Mouse (Mus musculus) adrenal gland, postnatal 10 days (tissue): ENCODE data around the gene Ogdhl. TPM values are rescaled to one million over a fixed set of nuclear protein-coding genes. Genes with fewer than 3 reads are reported as not detected.

Source experiments
- DNase-seq: peaks from one replicate; pipeline ENCODE4 v3.0.0; 2021; ENCODE audit warnings: mixed read lengths
- total RNA-seq, 2 experiments: library from RNA; stranded (reverse); gene quantifications; 2 replicates each; pipeline ENCODE4 v1.2.3; 2021

Ogdhl gene
- total RNA-seq, 2 experiments from 2014 or later: 6.2 to 8.1 TPM

GRCm38 (mm10) chr14:32379395-32380098, 57.7 kb downstream of the Ogdhl start:
- DNase-seq: no peak

DNA sequence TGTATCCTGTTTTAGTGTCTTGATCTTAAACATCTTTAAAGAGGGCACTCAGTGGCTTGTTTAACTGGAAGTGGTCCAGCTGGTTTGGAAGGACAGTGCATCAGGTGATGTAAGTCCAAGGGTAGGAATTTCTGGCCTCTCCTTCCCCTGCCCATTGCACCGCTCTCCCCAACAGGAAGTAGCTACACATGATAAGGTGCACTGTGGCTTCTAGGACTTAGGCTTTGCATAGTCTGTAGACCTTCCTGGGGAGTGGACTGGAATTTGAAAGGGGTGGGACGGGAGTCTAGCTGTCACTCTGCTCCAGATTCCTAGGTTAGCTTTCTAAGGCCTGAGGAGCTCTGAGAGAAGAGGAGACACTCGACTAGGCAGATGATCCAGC, 58.3 kb downstream of the Ogdhl start:
- no peak for DNase-seq

DNA sequence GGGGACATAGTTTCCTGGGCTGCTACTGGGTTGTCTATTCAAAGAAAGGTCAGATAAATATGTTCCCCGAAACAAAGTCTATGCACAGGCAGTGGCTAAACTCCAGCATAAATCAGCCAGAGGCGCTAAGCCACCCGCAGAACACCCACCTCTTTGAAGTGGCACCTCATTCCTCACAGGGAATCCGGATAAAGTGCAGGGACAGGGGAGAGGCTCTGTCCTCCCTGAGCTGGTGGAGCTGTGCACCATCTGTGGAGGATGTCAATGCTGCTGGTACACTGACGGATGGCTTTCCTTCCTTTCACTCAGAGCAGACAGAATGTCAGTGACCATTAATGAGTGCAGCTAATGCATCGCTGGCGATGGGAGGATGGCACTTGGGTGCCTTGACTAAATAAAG, 59.2 kb downstream of the Ogdhl start:
- DNase-seq: no peak

- DNase-seq: no peak
These were observed 59.8 kb downstream of the Ogdhl start for GRCm38 (mm10) chr14:32381619-32382018.

GRCm38 (mm10) chr14:32388196-32388595, 66.4 kb downstream of the Ogdhl start, which contains the start of gene 1700024G13Rik:
Gene 1700024G13Rik (minus strand): TSS chr14:32388391.
- peak; percentile 86 for DNase-seq

Other genes with a start within 250 kb of the Ogdhl start
- 10 to 100 TPM; 49.9 to 59.8 TPM for gene Oxnad1, start 236.6 kb upstream of the Ogdhl start, total RNA-seq
- 10 to 100 TPM; 63.0 to 64.2 TPM for gene Dph3, start 236.3 kb upstream of the Ogdhl start, total RNA-seq
- gene Msmb, start 180.0 kb upstream of the Ogdhl start, total RNA-seq: not detected
- gene Ncoa4, start 162.2 kb upstream of the Ogdhl start, total RNA-seq: 100 to 1,000 TPM; 154 to 170 TPM
- gene Timm23, start 120.1 kb upstream of the Ogdhl start, total RNA-seq: 100 to 1,000 TPM; 159 to 175 TPM
- gene Parg, start 120.1 kb upstream of the Ogdhl start, total RNA-seq: 10 to 100 TPM; 50.2 to 54.2 TPM
- not detected for gene 1700024G13Rik, start 66.4 kb downstream of the Ogdhl start, total RNA-seq
- gene Slc18a3, start 142.8 kb downstream of the Ogdhl start, total RNA-seq: under 1 TPM; 0.09 to 0.36 TPM
- gene Chat, start 144.0 kb downstream of the Ogdhl start, total RNA-seq: not detected
- 10 to 100 TPM in 1 of 2 experiments, 1 to 10 TPM in 1; 8.1 to 11.8 TPM for gene Ercc6, start 191.5 kb downstream of the Ogdhl start, total RNA-seq